In the genomic region with DNA sequence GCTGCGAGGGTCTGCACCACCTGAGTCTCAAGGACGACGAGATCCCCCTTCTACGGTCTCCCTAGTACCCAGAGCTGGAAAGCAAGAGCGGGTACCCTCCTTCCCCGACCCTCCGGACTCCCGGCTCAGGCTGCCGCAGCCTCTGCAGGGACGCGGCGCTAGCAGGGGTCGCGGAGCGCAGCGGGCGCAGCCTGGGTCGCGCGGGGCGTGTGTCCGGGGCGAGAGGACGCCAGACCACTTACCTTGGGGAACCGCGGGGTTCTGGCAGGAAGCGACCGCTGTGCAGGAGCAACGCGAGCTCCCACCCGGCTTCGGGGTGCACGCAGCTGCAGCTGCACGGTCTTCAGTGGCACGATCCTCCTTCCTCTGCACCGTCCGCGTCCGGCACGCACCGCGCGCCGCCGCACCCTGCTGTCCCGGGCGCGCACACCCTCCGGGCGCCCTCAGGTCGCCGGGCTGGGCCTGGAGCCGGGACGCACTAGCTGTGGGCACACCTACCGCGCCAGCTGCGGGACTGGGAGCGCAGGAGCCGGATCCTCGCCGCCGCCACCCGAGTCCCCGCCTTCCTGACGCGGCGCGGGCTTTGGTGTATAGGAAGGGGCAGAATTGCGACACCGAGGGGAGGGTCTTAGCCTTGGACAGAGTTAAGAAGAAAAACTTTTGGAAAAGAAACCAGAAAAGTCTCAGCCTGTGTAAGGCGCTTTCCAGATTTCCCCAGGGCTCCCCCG, we compare ENCODE assay signal across 7 mouse cellular contexts. TPM values are rescaled to one million over a fixed set of nuclear protein-coding genes. Genes with fewer than 3 reads are reported as not detected.
DNase-seq lines count a peak whose midpoint lies in the region; ATAC-seq and TF ChIP-seq lines count a peak whose summit lies in the region.

A gene (minus strand): TSS at position 354 of the 728 bp plus-strand sequence.

- peaks cover 12% of the 10 kb centered on the region for H3K27me3 ChIP-seq in hindbrain, postnatal 0 days (ENCODE audit: insufficient read depth, low read length)
- peaks cover 50% of the 10 kb centered on the region for H3K27me3 ChIP-seq in liver, embryonic 12.5 days (replicated peaks)
- H3K27me3 ChIP-seq in neural tube, embryonic 12.5 days (replicated peaks): peaks cover 30% of the 10 kb centered on the region

- peak; percentile 78; the same call in 1 of the 2 replicates for ATAC-seq in hindbrain, postnatal 0 days
- ATAC-seq in liver, embryonic 12.5 days: no peak
- ATAC-seq in neural tube, embryonic 12.5 days (ENCODE audit: low FRiP score, low read depth): peak; percentile 55

- peak within 1 kb of the TSS; percentile 100 for H3K4me2 ChIP-seq in hindbrain, postnatal 0 days (ENCODE audit: low read depth, low read length)
- H3K4me2 ChIP-seq in liver, embryonic 12.5 days: peak within 1 kb of the TSS; percentile 66
- peak within 1 kb of the TSS; percentile 99 for H3K4me2 ChIP-seq in neural tube, embryonic 12.5 days (replicated peaks)

- no peak for TF ChIP-seq POLR2A in bone marrow macrophage, adult 2 months (IDR thresholded peaks at IDR 0.05; ENCODE audit: borderline replicate concordance, low read depth, low read length)

- H3K9ac ChIP-seq in hindbrain, postnatal 0 days (replicated peaks; ENCODE audit: low read length): peak within 1 kb of the TSS; percentile 67
- no peak within 1 kb of the TSS for H3K9ac ChIP-seq in liver, embryonic 12.5 days
- H3K9ac ChIP-seq in neural tube, embryonic 12.5 days: peak within 1 kb of the TSS; percentile 71

- WGBS in hindbrain, postnatal 0 days: under 1% methylated on average over 72 of the region's 72 CpGs
- WGBS in liver, embryonic 12.5 days (ENCODE audit: insufficient replicate concordance): 1% methylated on average over 72 of the region's 72 CpGs
- WGBS in neural tube, embryonic 12.5 days: under 1% methylated on average over 71 of the region's 72 CpGs

- H3K4me3 ChIP-seq in bone marrow macrophage, adult 2 months (ENCODE audit: insufficient read depth, low read length): peak within 1 kb of the TSS; percentile 9; the same call in 1 of the 2 replicates
- peak within 1 kb of the TSS; percentile 74 for H3K4me3 ChIP-seq in hindbrain, postnatal 0 days (ENCODE audit: low read length)
- H3K4me3 ChIP-seq in liver, embryonic 12.5 days: peak within 1 kb of the TSS; percentile 51
- H3K4me3 ChIP-seq in neural tube, embryonic 12.5 days: peak within 1 kb of the TSS; percentile 65

- DNase-seq in R1 (ENCODE audit: low read depth, low spot score): peak; percentile 84
- peak; percentile 16 for DNase-seq in gastrocnemius, postnatal 25 days
- DNase-seq in hindbrain, postnatal 0 days (ENCODE audit: low spot score): peak; percentile 42
- peak; percentile 15 to 59 for DNase-seq in urinary bladder, postnatal 36 days (ENCODE audit: low spot score in 2 of 2)

- no peak for TF ChIP-seq CTCF in bone marrow macrophage, adult 2 months (IDR thresholded peaks at IDR 0.05; ENCODE audit: low read depth, low read length)
- TF ChIP-seq CTCF in hindbrain, postnatal 0 days (IDR thresholded peaks at IDR 0.05; ENCODE audit: low read depth): no peak

- no peaks in the 10 kb centered on the region for H3K4me1 ChIP-seq in bone marrow macrophage, adult 2 months (ENCODE audit: control insufficient read depth, insufficient read depth, low read length)
- no peaks in the 10 kb centered on the region; the same call in 1 of the 2 replicates for H3K4me1 ChIP-seq in hindbrain, postnatal 0 days (ENCODE audit: insufficient read depth, low read length)
- H3K4me1 ChIP-seq in liver, embryonic 12.5 days: no peaks in the 10 kb centered on the region
- H3K4me1 ChIP-seq in neural tube, embryonic 12.5 days: peaks cover 10% of the 10 kb centered on the region; the same call in 1 of the 2 replicates

- H3K9me3 ChIP-seq in hindbrain, postnatal 0 days (ENCODE audit: low read length): no peaks in the 10 kb centered on the region
- H3K9me3 ChIP-seq in liver, embryonic 12.5 days (replicated peaks): no peaks in the 10 kb centered on the region
- H3K9me3 ChIP-seq in neural tube, embryonic 12.5 days: no peaks in the 10 kb centered on the region

- no peaks in the 10 kb centered on the region for H3K36me3 ChIP-seq in hindbrain, postnatal 0 days (ENCODE audit: insufficient read depth, low read length)
- no peaks in the 10 kb centered on the region for H3K36me3 ChIP-seq in liver, embryonic 12.5 days
- H3K36me3 ChIP-seq in neural tube, embryonic 12.5 days: no peaks in the 10 kb centered on the region

- H3K27ac ChIP-seq in bone marrow macrophage, adult 2 months (ENCODE audit: insufficient read depth, low read depth, low read length): no peak within 1 kb of the TSS
- no peak within 1 kb of the TSS for H3K27ac ChIP-seq in hindbrain, postnatal 0 days
- H3K27ac ChIP-seq in liver, embryonic 12.5 days: no peak within 1 kb of the TSS
- no peak within 1 kb of the TSS for H3K27ac ChIP-seq in neural tube, embryonic 12.5 days

RNA-seq across cellular contexts. Expression of the gene that starts here (rescaled TPM):
- not detected in 2 replicates for polyA plus RNA-seq in bone marrow macrophage, adult 2 months (2012; ENCODE audit: insufficient read depth, insufficient read length, missing spikeins)
- 1 to 10 TPM; 1.1 to 2.6 TPM for total RNA-seq in gastrocnemius, postnatal 25 days (2021)
- total RNA-seq in hindbrain, postnatal 0 days (2014; rRNA removed): 5.6 and 5.9 TPM in 2 replicates
- polyA plus RNA-seq in hindbrain, postnatal 0 days (2015; fragmentation: Nextera tagmentation; extraction: Ambion mirVana): 0.67 and 0.69 TPM in 2 replicates
- polyA plus RNA-seq in liver, embryonic 12.5 days (2016; fragmentation: Nextera tagmentation; extraction: Ambion mirVana): 0.10 and 0.18 TPM in 2 replicates
- 0.53 and 0.54 TPM in 2 replicates for polyA plus RNA-seq in neural tube, embryonic 12.5 days (2016; fragmentation: Nextera tagmentation; extraction: Ambion mirVana)

Comparison
In these comparisons a context has a peak if more than half of its experiments do, and no peak if none do; other contexts are left out.
1. Peak in ATAC-seq, H3K4me3 ChIP-seq, H3K9ac ChIP-seq and H3K4me2 ChIP-seq in neural tube, embryonic 12.5 days; RNA of the gene not detected or under 1 TPM.
2. DNase-seq: peak in every context shown above with its lines; median percentile 84 in R1; 42 in hindbrain, postnatal 0 days; 37 in urinary bladder, postnatal 36 days; 16 in gastrocnemius, postnatal 25 days.
3. H3K4me3 ChIP-seq: peak in every context shown above with its lines; median percentile 74 in hindbrain, postnatal 0 days; 65 in neural tube, embryonic 12.5 days; 51 in liver, embryonic 12.5 days; 9 in bone marrow macrophage, adult 2 months.